Mouse (Mus musculus) erythroblast, embryonic 14.5 days (primary cell): ENCODE measurements around the gene Rdx.

ENCODE experiments used
- GATA1 ChIP-seq: IDR thresholded peaks from 2 replicates; pipeline ENCODE4 v1.6.1; 2012; ENCODE audit warnings: low read length, inconsistent platforms, mixed read lengths
- TAL1 ChIP-seq: IDR thresholded peaks from 3 replicates; pipeline ENCODE4 v1.6.1; 2012; ENCODE audit warnings: low read length, inconsistent platforms, mixed read lengths

- no peak for TF ChIP-seq GATA1
- no peak for TF ChIP-seq TAL1
These were observed 29.1 kb downstream of the Rdx start for GRCm38 (mm10) chr9:52076089-52076488.
